Mouse (Mus musculus) CH12.LX (cell line): ENCODE measurements around the gene Serpinb13. TPM values are rescaled to one million over a fixed set of nuclear protein-coding genes. Genes with fewer than 3 reads are reported as not detected.
A peak's percentile ranks its signal among the peaks of the same experiment; 100 is the strongest.

Experiments
- DNase-seq: peaks from one replicate; pipeline ENCODE4 v3.0.0-alpha.2; 2013; ENCODE audit errors: extremely low read depth
- H3K27ac ChIP-seq: 2 replicates; pipeline ENCODE4 v1.5.1; 2012; ENCODE audit warnings: low read depth, mild to moderate bottlenecking, control low read depth, moderate library complexity; ENCODE audit not compliant: insufficient read depth
- H3K27me3 ChIP-seq: replicated peaks from 2 replicates; pipeline ENCODE3; 2012; ENCODE audit warnings: inconsistent platforms
- H3K36me3 ChIP-seq, 2 experiments: replicated peaks in 1 of 2; 2 replicates each; pipeline versions ENCODE3 to v1.6.1; 2012; ENCODE audit warnings: inconsistent platforms in 1 of 2, low read length in 1 of 2, mild to moderate bottlenecking in 1 of 2, mixed read lengths in 1 of 2, moderate library complexity in 1 of 2; ENCODE audit not compliant: control insufficient read depth in 1 of 2, insufficient read depth in 1 of 2
- H3K4me1 ChIP-seq, 2 experiments: 2 replicates each; pipeline ENCODE4 v1.6.1; 2012; ENCODE audit warnings: inconsistent platforms in 1 of 2, moderate library complexity in 1 of 2; ENCODE audit not compliant: insufficient read depth in 2 of 2, control insufficient read depth in 1 of 2
- H3K4me2 ChIP-seq: 2 replicates; pipeline ENCODE4 v1.6.1; 2012; ENCODE audit warnings: low read depth, mild to moderate bottlenecking, control low read depth; ENCODE audit not compliant: poor library complexity, insufficient read depth, severe bottlenecking
- H3K4me3 ChIP-seq, 3 experiments: fragments of 150-350 bp in 1 of 3; sonication (generic) in 1 of 3; replicated peaks in 1 of 3; 2 replicates each; pipeline versions ENCODE3 to v1.5.1; 2011 to 2012; ENCODE audit warnings: low read depth in 2 of 3, low read length in 2 of 3, mild to moderate bottlenecking in 2 of 3, moderate library complexity in 2 of 3, control low read depth in 1 of 3, improper control_type of control experiment in 1 of 3, inconsistent platforms in 1 of 3, mixed read lengths in 1 of 3; ENCODE audit not compliant: poor library complexity in 1 of 3
- H3K79me2 ChIP-seq: replicated peaks from 2 replicates; pipeline ENCODE4 v1.6.1; 2012; ENCODE audit warnings: mild to moderate bottlenecking, moderate library complexity; ENCODE audit not compliant: control insufficient read depth, poor library complexity, insufficient read depth, severe bottlenecking; ENCODE audit errors: extremely low read depth
- H3K9ac ChIP-seq: 2 replicates; pipeline ENCODE4 v1.6.1; 2012; ENCODE audit warnings: low read depth, mild to moderate bottlenecking, control low read depth, moderate library complexity; ENCODE audit not compliant: insufficient read depth
- H3K9me3 ChIP-seq: replicated peaks from 2 replicates; pipeline ENCODE3; 2012; ENCODE audit warnings: low read length, inconsistent platforms, mixed read lengths
- CHD1 ChIP-seq: IDR thresholded peaks from 2 replicates; pipeline ENCODE4 v1.6.1; 2012; ENCODE audit warnings: low read depth, low read length, improper control_type of control experiment, inconsistent platforms
- E2F4 ChIP-seq: IDR thresholded peaks from 2 replicates; pipeline ENCODE4 v1.6.1; 2011; ENCODE audit warnings: low read depth, low read length, improper control_type of control experiment; ENCODE audit not compliant: insufficient replicate concordance
- ETS1 ChIP-seq: conservative IDR thresholded peaks from 2 replicates; pipeline ENCODE4 v1.6.1; 2012; ENCODE audit warnings: low read depth, mild to moderate bottlenecking, inconsistent platforms, low read length, improper control_type of control experiment, moderate library complexity
- HCFC1 ChIP-seq: IDR thresholded peaks from 2 replicates; pipeline ENCODE4 v1.6.1; 2012; ENCODE audit warnings: low read depth, mild to moderate bottlenecking, inconsistent platforms, low read length, improper control_type of control experiment
- IRF4 ChIP-seq: IDR thresholded peaks from 2 replicates; pipeline ENCODE4 v1.6.1; 2014; ENCODE audit warnings: low read depth, mild to moderate bottlenecking, inconsistent platforms, low read length, improper control_type of control experiment
- KAT2A ChIP-seq: IDR thresholded peaks from 2 replicates; pipeline ENCODE4 v1.6.1; 2012; ENCODE audit warnings: low read length, improper control_type of control experiment, inconsistent platforms; ENCODE audit not compliant: insufficient replicate concordance
- MAFK ChIP-seq: IDR thresholded peaks from 2 replicates; pipeline ENCODE4 v1.6.1; 2011; ENCODE audit warnings: low read length, improper control_type of control experiment; ENCODE audit not compliant: insufficient replicate concordance
- MEF2A ChIP-seq: IDR thresholded peaks from 2 replicates; pipeline ENCODE4 v1.6.1; 2014; ENCODE audit warnings: low read depth, mild to moderate bottlenecking, inconsistent platforms, low read length, improper control_type of control experiment, borderline replicate concordance
- MXI1 ChIP-seq: IDR thresholded peaks from 2 replicates; pipeline ENCODE4 v1.6.1; 2011; ENCODE audit warnings: mild to moderate bottlenecking, low read depth, low read length, improper control_type of control experiment
- MYC ChIP-seq: IDR thresholded peaks from 2 replicates; pipeline ENCODE4 v1.6.1; 2011; ENCODE audit warnings: low read depth, mild to moderate bottlenecking, improper control_type of control experiment, low read length
- NELFE ChIP-seq: IDR thresholded peaks from 2 replicates; pipeline ENCODE4 v1.6.1; 2011; ENCODE audit warnings: low read depth, low read length, improper control_type of control experiment
- NRF1 ChIP-seq: IDR thresholded peaks from 2 replicates; pipeline ENCODE4 v1.6.1; 2014; ENCODE audit warnings: low read depth, mild to moderate bottlenecking, inconsistent platforms, low read length, improper control_type of control experiment, moderate library complexity
- POLR2A ChIP-seq: IDR thresholded peaks from 2 replicates; pipeline ENCODE4 v1.6.1; 2011; ENCODE audit warnings: low read depth, mild to moderate bottlenecking, improper control_type of control experiment, low read length
- POLR2AphosphoS2 ChIP-seq: IDR thresholded peaks from 2 replicates; pipeline ENCODE4 v1.6.1; 2011; ENCODE audit warnings: low read depth, low read length, improper control_type of control experiment
- RAD21 ChIP-seq: IDR thresholded peaks from 2 replicates; pipeline ENCODE4 v1.6.1; 2011; ENCODE audit warnings: low read depth, mild to moderate bottlenecking, low read length, improper control_type of control experiment, moderate library complexity
- RCOR1 ChIP-seq: conservative IDR thresholded peaks from 2 replicates; pipeline ENCODE4 v1.6.1; 2012; ENCODE audit warnings: low read depth, mild to moderate bottlenecking, inconsistent platforms, low read length, improper control_type of control experiment
- SIN3A ChIP-seq: IDR thresholded peaks from 2 replicates; pipeline ENCODE4 v1.6.1; 2012; ENCODE audit warnings: low read length, improper control_type of control experiment, inconsistent platforms
- SMC3 ChIP-seq: IDR thresholded peaks from 2 replicates; pipeline ENCODE4 v1.6.1; 2011; ENCODE audit warnings: low read depth, low read length, improper control_type of control experiment
- USF1 ChIP-seq: IDR thresholded peaks from 2 replicates; pipeline ENCODE4 v1.6.1; 2014; ENCODE audit warnings: low read depth, mild to moderate bottlenecking, inconsistent platforms, low read length, improper control_type of control experiment
- USF2 ChIP-seq: conservative IDR thresholded peaks from 2 replicates; pipeline ENCODE4 v1.6.1; 2011; ENCODE audit warnings: low read depth, low read length, improper control_type of control experiment
- ZC3H11A ChIP-seq: IDR thresholded peaks from 2 replicates; pipeline ENCODE4 v1.6.1; 2012; ENCODE audit warnings: low read depth, mild to moderate bottlenecking, inconsistent platforms, low read length, improper control_type of control experiment
- ZMIZ1 ChIP-seq: IDR thresholded peaks from 2 replicates; pipeline ENCODE4 v1.6.1; 2012; ENCODE audit warnings: low read depth, mild to moderate bottlenecking, inconsistent platforms, low read length, improper control_type of control experiment
- dilution Hi-C: fragments of 300-500 bp; cut with MboI; formaldehyde crosslinking; loops from 2 replicates; pipeline ENCODE4 v1.14.3; 2020; ENCODE audit warnings: low sequenced_read_pairs; ENCODE audit not compliant: extremely low pct_unique_long_range_greater_than_20kb, extremely low pct_ligation_motif_present
- in situ Hi-C: fragments of 300-500 bp; cut with MboI; formaldehyde crosslinking; loops from 3 replicates; pipeline ENCODE4 v1.14.3; 2019; ENCODE audit warnings: low sequenced_read_pairs, low pct_ligation_motif_present, low pct_unique_long_range_greater_than_20kb, mixed read lengths
- polyA plus RNA-seq: library from polyadenylated mRNA; unstranded; fragments of >175 nt; gene quantifications from 2 replicates; pipeline ENCODE4 v1.2.1, GENCODE M21; 2012; ENCODE audit warnings: low read depth; ENCODE audit not compliant: insufficient read length
- total RNA-seq, 2 experiments: library from RNA; depleted of rRNA; stranded (reverse); fragments of 300-350 nt in 1 of 2; fragments of >200 nt in 1 of 2; gene quantifications; 2 replicates each; pipeline ENCODE4 v1.2.3; 2012 to 2014

Gene Serpinb13
- total and polyA plus RNA-seq, 3 experiments = not detected

GRCm38 (mm10) chr1:106983865-106984264 lies 3.1 kb downstream of the Serpinb13 start:
- H3K9ac ChIP-seq = no peak overlapping the region
- H3K9me3 ChIP-seq = no peaks in the 10 kb centered on the region
- peaks cover 1% of the 10 kb centered on the region for H3K27me3 ChIP-seq
- H3K36me3 ChIP-seq = no peaks in the 10 kb centered on the region
- DNase-seq = no peak
- H3K4me2 ChIP-seq = no peak overlapping the region
- H3K4me3 ChIP-seq = no peak overlapping the region
- dilution Hi-C loops = no loop called here
- TF ChIP-seq IRF4 = no peak
- no peak for TF ChIP-seq SMC3
- no peak for TF ChIP-seq USF2
- no peak for TF ChIP-seq KAT2A
- TF ChIP-seq ZMIZ1 = no peak
- TF ChIP-seq MXI1 = no peak
- TF ChIP-seq NELFE = no peak
- H3K4me1 ChIP-seq = no peaks in the 10 kb centered on the region
- no peaks in the 10 kb centered on the region for H3K79me2 ChIP-seq
- H3K27ac ChIP-seq = no peak overlapping the region
- in situ Hi-C loops = no loop called here

- H3K4me1 ChIP-seq = no peaks in the 10 kb centered on the region
- in situ Hi-C loops = no loop called here
Measured at GRCm38 (mm10) chr1:107000424-107000823, 19.6 kb downstream of the Serpinb13 start.

GRCm38 (mm10) chr1:107001754-107002153 lies 21.0 kb downstream of the Serpinb13 start:
- Histone ChIP-seq H3K9me3 (no peaks in the 10 kb centered on the region), H3K4me1 (no peaks in the 10 kb centered on the region), H3K4me3 (no peak overlapping the region), H3K36me3 (no peaks in the 10 kb centered on the region), H3K79me2 (no peaks in the 10 kb centered on the region), H3K4me2 (no peak overlapping the region)
- in situ Hi-C loops (no loop called here), dilution Hi-C loops (no loop called here)
- peak; percentile 88 for TF ChIP-seq MAFK
- no peak for TF ChIP-seq E2F4
- TF ChIP-seq, all 38 proteins: peak for 1
- H3K27ac ChIP-seq = no peak overlapping the region
- DNase-seq = no peak
- no peak overlapping the region for H3K9ac ChIP-seq
- peaks cover 7% of the 10 kb centered on the region for H3K27me3 ChIP-seq

More at GRCm38 (mm10) chr1:107000424-107000823, 19.6 kb downstream of the Serpinb13 start:
- Histone ChIP-seq H3K27ac (no peak overlapping the region), H3K36me3 (no peaks in the 10 kb centered on the region), H3K79me2 (no peaks in the 10 kb centered on the region), H3K9me3 (no peaks in the 10 kb centered on the region), H3K9ac (no peak overlapping the region), H3K27me3 (peaks cover 8% of the 10 kb centered on the region), H3K4me3 (no peak overlapping the region), H3K4me2 (no peak overlapping the region)
- DNase-seq = no peak
- TF ChIP-seq ZC3H11A (no peak), MEF2A (no peak), NRF1 (no peak), RCOR1 (no peak), USF2 (no peak), SIN3A (no peak), ETS1 (no peak), RAD21 (no peak), KAT2A (no peak), MYC (no peak), IRF4 (no peak), USF1 (no peak), POLR2AphosphoS2 (no peak), HCFC1 (no peak), CHD1 (no peak), POLR2A (no peak)
- dilution Hi-C loops = no loop called here
